Mouse (Mus musculus) CD4-positive helper T cell, adult 2 months (primary cell): ENCODE results near the gene BC030867.

Source experiments
- DNase-seq: peaks from one replicate; pipeline ENCODE4 v3.0.0-alpha.2; 2012; ENCODE audit warnings: low read depth, missing footprints, low spot score

Gene BC030867

DNA sequence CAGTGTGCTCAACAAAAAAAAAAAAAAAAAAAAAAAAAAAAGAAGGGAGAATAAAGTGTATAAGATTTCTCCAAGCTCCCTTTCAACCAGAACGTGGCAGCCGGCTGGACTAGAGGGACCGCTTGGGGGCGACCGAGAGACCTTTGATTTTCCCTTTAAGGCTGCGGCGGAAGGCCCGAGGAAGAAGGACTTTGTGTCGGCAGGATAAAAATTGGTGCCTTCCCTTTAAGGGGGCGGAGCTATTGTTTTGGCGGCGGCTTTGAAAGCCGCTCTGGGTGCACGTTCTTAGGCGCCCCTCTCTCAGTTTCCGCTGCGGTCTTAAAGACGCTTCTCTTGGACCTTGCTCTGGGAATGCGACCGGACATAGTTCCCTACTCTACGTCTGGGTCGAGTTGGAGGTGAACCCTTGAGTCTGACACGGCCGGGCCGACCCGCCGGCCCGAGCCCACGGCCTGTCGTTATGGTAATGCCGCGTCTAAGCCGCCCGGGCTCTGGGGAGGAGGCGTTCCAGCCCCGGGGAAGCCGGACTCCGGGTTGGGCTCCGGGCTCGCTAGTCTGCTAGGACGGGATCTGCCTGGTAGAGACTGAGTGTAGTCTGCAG, at the start of gene BC030867:
Gene BC030867 (plus strand): TSS at position 253 of the 601 bp plus-strand sequence.
- peak; percentile 93 for DNase-seq

DNA sequence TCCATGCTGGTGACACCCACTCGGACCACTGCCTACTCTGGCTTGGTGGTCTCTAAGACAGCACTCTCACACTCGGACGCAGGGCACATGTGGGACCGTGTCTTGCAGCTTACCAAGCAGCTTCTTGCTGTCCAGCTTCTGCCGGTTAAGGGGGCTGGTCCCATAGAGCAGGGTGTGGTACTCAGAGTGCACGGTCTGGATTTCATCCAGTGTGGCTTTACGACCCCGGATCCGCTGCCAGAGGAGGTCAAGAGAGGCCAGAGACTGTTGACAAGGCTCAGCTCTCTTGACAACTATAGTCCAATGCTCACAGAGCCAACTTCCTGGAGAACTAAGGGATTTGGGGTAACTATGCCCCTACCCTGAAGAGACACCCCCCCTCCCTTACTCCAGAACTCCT, 48.8 kb upstream of the BC030867 start:
- no peak for DNase-seq

DNA sequence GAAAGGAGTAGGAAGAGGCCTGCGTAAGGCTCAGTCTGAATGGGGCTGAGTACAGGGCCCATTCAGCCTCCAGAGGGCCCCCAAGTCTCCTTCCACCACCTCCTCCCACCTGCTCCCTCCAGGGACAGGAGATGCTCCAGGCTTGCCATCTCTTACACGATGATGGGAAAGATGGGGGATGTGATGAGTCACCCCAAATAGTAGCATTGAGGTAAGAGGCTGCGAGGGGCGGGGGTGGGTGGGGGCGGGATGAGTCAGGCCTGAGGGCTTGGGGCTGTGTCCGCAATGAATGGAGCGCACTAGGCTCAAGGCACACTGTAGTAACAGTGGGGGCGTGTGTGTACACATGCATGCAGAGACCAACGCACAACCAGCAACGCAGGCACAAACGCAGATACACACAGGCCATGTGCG, 47.3 kb upstream of the BC030867 start:
- DNase-seq = no peak

DNA sequence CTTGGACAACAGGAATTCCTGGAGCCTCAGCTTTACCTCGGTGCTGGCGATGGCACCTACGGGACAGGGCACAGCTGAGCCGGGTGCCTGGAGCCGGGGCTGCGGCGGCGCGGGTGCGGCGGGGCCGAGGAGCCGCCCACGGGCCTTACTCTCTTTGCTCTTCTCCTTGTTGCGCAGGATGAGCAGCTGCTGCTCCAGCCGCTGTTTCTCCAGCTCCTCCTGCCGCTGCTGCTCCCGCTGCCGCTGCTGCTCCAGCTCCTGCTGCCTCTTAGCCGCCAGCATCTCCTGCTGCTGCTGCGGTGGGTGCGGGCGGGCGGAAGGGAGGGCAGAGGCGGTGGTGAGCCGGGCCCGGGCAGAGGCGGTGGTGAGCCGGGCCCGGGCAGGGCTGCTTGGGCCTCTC, 42.2 kb upstream of the BC030867 start:
- no peak for DNase-seq

DNA sequence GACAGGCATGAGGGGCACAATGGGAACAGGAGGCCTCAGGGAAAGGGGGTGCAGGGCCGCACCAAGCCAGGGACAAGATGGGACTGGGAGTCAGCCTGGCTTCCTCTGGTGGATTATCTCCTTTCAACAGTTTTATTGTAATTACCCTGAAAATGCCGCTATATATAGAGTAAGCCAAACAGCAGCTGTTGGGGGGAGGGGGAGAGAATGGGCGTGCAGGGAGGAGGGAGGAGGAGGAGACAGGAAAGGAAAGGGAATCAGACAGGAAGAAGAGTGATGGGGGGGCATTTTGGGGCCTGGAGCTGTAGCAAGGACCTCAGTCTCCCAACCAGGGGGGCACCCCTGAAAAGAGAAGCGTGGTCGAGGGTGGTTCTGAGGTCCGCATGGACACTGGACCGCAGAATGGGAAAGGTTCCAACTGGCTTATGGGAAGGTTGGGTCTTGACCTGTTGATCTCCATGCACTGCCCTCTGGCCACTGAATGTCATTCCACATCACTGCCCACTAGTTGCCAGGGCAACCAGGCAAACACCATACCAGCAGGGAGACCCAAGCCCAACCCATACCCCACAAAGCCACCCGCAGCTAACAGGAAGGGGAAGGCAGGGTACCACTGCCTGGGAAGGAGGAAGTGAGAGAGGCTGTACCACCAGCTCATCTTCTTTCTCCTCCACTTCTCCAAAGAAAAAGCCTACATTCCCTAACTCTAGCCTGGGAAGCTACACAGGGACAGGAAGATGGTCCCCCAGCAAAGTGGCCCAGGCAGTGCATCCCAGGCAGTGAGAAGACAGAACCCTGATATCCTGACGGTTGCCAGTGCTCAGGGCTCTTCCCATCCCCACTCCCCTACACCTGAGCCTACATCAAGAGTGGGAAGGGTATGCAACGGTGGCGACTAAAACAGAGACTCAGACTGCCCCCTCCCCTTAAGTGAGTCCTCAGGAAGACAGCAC, 40.6 kb upstream of the BC030867 start:
- no peak for DNase-seq

DNA sequence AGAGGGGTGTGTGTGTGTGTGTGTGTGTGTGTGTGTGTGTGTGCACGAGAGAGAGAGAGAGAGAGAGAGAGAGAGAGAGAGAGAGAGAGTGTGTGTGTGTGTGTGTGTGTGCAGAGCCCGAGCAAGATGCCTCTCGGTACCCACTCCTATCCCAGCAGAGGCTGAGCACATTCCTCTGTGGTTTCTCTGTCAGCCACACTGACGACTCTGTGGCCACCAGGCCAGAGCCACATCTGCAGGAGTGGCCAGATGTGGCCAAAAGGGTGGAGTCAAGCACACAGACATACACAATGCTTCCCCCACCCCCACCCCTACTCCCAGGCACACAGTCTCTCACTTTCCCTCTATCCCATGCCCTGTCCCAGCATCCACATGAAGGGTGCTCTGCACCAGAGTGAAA, 39.8 kb upstream of the BC030867 start:
- peak; percentile 39 for DNase-seq

DNA sequence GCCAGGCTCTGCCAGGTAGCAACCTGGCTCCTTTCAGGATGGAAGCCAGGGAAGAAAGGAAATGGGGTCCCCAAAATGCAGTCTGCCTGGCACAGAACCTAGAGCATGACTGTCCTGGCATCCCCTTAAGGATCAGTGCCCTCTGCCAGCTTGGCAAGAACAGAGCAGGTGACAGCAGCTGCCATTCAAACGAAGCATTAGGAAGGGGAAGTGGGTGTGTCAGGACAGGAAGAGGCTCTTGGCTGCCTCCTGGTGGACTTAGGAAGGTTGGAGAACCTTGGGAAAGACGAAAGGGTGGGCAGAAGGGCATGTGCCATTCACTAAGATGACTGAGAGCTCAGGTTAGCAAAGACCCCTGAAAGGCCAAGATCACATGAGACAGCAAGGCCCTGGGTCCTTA, 38.9 kb upstream of the BC030867 start:
- DNase-seq = peak; percentile 35

DNA sequence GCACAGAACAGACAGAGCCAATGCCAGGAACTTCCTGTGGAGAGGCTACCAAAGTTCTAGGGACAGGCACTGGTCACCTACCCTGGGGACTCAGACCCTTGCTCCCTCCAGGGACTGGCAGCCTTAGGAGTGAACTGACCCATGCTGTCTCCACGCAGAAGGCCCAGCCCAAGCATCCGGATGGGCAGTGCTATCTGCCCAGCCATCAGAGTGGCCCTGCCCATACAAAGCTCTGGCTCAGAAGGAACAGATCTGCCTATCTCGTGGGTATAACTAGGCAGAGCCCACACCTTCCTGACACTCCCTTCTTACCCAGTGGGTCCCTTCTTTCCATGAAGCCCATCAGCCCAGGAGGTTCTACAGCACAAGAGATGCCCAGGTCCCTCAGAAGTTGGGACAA, 38.5 kb upstream of the BC030867 start:
- DNase-seq = no peak

DNA sequence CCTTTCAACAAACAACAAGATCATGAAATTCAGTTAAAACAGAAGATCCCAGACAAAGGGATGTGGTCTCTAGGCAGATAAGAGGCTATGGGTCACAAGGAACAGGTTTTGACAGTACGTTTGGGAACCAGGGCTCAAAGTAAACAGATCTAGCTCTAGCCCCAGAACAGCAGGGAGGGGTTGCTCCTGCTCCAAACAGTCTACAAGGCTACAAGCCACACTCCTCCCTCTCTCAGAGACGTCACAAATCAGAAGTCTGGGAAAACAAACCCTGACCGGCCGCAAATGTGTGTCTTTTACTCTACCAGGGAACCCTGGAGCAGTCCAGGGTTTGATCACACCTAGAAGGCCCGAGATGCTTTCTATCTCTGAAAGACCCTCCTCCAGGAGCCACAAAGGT, 37.7 kb upstream of the BC030867 start:
- DNase-seq = no peak

DNA sequence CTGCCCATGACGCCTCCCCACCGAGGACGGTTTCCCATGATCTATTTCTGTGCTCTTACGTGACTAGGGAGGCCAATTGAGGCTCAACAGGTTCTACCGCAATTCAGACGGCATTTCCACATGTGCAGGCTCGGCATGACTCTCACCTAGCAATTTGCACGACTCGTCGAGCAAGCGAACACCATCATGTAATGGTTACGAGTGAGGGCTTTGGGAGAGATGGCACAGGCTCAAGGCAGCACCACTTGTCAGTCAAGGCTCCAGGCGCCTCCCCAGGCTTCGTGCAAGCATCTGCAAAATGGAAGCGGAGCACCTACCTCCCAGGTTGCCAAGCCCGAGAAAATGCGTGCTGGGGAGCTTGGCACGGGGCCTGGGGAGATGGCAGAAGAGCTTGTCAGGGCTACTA, 36.7 kb upstream of the BC030867 start:
- no peak for DNase-seq

DNA sequence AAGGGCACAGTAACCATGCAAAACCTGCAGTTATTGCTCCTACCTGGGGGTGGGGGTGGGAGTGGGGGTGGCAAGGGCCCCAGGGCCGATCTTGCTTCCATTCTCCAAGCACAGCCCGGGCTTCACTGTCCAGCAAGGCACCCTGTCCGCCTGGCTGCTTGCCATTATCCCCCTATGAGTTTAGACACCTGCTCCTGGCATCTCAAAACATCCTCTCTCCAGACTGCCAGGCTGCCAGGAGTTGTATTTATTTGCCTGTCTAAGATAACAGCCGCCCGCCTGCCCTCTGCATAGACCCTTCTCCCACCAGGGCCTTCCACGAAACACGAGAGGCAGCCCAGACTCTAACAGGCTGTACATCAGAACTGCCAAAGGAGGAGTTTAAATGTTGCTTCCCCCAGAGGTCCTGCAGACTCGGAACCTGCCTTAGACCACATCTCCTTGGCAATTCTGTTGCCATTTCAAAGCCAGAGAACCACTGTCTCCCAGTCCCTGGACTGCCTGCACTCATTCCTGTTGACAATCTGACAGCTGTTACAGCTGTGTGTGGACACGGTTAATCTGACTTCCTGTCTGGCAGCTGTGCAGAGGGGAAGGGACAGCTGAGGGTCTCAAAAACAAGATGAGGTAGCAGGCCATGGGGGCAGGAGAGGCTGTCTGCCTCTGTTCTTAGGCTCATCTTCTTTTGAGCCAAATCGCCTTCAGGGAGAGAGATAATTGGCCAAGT, 34.1 kb upstream of the BC030867 start:
- DNase-seq = no peak

DNA sequence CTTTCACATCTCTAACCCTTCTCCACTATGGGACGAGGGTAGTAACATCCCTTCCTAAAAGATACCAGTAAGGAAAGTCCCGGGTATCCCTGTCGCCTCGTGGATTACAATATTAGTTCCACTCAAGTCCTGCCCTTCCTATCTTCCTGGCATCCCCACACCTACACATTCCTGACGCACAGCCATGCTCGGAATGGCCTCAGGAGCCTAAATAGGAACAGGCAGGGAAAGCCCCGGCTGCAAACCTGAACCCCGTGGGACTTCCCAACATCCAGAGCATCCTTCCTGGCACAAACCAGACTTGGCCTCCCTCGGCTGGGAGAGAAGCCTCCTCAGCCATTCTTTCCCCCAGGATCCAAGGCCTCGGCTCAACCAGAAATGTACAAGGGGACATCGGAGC, 33.2 kb upstream of the BC030867 start:
- no peak for DNase-seq

DNA sequence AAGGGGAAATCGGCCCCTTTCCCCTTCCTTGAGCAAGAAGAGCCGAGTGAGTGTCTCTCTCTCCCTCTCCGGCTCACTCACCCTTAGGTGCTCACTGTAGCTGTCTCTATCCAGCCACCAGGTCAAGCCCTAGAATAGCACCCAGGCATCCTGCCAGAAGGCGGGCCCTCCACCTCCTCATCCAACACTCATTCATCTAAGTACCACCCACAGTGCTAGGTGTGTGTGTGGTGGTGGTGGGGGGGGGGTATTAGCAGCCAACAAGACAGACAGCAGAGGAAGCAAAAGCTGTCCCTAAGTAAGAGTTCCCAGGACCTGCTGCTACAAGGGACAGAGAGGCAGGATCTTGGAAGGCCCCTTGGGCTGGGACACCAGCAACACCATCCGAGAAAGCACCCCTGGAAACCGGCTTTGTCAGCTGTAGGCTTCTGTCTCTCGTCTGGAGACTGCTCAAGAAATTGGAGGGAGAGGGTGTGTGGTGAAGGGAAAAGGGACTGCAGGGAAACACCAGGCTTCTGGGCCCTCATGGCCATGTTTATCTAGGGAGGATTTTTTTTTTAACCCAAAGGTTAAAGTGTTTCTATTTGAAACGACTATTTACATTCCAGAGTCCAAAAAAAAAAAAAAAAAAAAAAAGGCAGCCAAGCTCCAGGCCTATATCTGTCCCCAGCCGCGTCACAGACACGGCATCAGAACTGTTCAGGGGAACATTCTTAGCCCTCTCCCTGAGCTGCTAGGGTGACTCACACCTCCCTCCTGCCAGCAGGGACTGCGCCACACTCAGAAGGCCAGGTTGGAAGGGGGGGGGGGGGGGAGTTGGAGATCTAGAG, 32.4 kb upstream of the BC030867 start:
- no peak for DNase-seq

DNA sequence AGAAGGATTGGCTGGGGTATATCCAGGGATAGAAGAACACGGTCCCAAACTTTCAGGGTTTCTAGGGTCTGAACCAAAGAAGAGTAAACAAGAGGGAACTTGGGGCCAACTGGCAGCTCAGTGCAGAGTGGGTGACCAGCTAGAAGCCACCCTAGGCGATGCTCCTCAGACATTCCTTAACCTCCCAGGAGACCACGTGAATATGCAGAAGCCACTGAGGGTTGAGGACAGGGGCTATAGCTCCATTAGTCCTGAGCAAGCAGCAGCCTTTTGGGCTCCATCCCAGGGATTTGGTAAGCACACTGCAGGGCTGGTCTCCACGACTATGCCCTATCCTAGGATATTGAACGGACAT, 31.8 kb upstream of the BC030867 start:
- DNase-seq = no peak

DNA sequence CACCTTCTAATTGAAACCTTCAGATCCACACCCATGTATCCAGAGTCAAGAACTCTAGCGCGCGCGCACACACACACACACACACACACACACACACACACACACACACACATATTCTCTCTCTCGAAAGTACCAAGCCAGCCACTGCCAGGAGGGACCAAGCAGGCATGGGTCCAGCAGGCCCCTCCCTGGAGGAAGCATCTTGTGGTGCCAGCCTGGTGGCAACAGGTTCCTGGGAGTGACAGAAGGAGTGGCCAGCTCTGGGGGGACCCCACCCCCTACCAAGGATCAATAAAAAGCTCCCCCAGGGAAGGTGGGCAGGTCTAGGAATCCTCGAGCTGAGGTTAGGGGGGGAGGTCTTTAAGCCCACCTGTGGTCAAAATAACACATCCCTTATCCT, 31.3 kb upstream of the BC030867 start:
- DNase-seq = no peak

DNA sequence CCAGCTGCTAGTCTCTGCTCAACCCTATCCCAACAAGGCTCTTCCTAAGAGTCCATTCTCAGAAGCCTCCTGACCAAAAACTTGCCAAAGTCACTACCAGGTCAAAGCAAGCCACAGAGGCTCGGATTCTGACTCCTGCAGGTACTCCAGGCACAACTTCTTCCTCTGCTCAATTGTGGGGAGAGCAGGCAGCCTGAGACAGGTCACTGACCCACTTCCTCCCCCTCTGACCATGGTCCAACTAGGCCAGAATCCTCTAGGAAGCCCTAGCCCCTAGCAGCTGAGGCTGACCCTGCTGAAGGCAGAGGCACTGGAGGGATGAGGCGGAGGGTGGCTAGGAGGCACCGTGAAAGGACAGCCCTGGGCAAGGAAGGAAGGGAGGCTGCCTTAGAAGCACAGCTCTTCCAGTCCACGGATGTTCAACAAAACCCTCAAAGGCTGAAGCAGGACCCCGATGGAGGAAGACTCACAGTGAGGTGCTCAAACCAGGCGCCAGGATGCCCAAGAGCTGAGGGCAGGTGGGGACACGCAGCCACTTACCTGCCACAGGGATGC, 30.7 kb upstream of the BC030867 start:
- DNase-seq = no peak

DNA sequence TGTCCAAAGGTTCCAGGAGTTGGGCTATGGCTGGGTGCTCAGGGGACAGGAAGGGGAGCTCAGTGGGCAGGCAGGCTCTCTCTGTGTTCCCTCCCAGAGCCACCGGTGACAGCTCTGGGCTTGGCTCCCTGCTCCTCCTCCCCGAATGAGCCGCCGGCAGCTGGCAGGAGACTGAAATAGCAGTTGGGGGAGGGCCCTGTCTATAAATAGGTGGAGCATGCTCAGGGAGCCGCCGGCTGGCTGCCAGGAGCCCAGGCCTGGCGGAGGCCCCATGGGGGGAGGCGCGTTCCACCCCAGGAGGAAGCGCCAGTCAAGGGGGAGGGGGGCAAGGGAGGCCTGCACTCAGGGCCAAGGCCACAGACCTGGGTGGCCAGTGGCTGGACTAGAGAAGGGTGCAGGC, 29.9 kb upstream of the BC030867 start:
- DNase-seq = peak; percentile 88

DNA sequence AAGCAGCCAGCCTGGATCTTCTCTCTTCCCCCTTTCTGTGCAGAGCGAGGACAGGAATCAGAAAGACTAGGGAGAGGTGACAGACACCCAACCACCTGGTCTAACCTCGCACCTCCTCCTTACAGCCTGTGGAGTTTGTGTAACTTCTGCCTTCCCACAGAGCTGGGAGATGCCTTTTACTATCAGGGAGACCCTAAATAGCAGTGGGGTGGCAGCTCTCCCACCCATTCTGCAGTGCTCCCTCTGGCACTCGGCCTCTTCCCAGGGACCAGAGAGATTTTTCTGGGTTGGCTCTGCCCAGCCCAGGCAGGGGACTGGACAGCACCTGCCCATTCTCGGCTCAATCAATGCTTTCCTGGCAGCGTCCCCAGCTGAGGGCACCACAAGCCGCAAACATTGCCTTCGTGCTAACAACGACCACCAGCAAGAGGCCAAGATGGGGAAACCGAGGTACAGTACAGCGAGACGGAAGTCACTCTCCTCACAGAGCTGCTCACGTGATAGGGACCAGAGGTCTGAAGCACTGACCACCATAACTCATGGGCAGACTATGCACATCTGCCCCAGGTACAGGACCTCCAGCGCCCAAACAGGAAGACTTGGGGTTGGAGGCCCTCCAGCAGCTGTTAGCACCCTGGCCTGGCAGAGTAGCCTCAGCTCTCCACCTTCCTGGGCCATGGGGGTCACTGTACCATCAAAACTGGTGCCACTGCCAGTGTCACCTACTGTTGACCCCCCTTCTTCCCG, 29.3 kb upstream of the BC030867 start:
- DNase-seq = no peak

DNA sequence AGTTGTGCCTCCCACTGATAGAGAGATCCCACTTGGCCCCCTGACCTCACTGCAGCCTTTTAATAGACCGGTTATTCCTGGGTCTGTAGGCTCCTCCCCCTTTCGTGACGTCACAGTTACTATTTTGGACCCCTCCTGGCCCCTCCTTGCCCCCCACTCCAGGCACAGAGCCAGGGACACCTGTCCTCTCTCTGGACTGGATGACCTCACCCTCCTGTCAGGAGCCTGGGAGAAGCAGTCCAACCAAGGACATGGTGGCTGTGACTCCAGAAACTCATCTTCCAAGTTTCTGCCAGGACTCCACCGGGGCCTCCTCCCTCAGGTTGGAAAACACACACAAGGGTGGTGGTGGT, 28.7 kb upstream of the BC030867 start:
- no peak for DNase-seq

DNA sequence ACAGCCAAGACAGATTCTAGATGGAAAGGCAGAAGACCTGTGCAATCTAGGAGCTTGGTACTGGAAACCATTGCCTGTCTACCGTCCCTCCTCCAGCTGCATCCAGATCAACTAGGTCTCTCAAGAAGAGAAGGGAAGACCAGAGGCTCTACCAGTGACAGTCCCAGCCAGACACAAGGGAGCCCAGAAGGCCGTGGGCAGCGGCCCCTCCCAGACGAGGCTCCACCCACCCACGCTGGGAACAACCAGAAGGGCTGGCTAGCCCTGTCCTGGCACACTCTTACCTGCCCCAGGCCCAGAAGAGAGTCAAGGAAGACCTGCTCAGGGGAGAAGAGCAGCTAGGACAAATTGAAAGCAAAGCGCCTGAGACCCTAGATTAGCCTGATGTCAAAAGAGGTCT, 28.2 kb upstream of the BC030867 start:
- DNase-seq = no peak
